9 mouse cellular contexts compared by ENCODE assay signal in the genomic region with DNA sequence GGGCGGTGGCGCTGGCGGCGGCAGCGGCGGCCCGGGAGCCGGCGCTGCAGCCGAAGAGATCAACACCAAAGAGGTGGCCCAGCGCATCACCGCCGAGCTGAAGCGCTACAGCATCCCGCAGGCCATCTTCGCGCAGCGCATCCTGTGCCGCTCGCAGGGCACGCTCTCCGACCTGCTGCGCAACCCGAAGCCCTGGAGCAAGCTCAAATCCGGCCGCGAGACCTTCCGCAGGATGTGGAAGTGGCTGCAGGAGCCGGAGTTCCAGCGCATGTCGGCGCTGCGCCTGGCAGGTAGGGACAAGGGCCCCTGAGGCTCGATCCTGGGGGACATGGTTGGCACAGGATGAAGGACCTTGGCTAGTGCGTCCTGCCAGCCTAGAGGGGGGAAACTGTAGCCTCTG. TPM values are rescaled to one million over a fixed set of nuclear protein-coding genes. Genes with fewer than 3 reads are reported as not detected.
DNase-seq lines count a peak whose midpoint lies in the region; ATAC-seq and TF ChIP-seq lines count a peak whose summit lies in the region.
"Had no signal": no experiment of that assay in that cellular context is flagged by ENCODE, and none has a peak within 500 bp of the region (broad histone marks: within the 10 kb centered on the region; RNA-seq: fewer than 3 reads in every experiment).

No protein-coding gene starts in this region.

- H3K4me1 ChIP-seq in kidney, postnatal 0 days (replicated peaks; ENCODE audit: insufficient read depth, low read length), result peaks cover 19% of the 10 kb centered on the region
- H3K4me1 ChIP-seq in forebrain, embryonic 12.5 days, result peaks cover 29% of the 10 kb centered on the region
- H3K4me1 ChIP-seq in limb, embryonic 12.5 days (replicated peaks), result peaks cover 30% of the 10 kb centered on the region
- 0 out of 2 replicates have a peak, but pooled peaks cover 9% of the 10 kb centered on the region for H3K4me1 ChIP-seq in neural tube, embryonic 14.5 days (ENCODE audit: control insufficient read depth, insufficient read depth, low read length)

- intact Hi-C loops in left cerebral cortex, postnatal 10 days (cut with DNase I), result no loop called here

- H3K9ac ChIP-seq in kidney, postnatal 0 days (ENCODE audit: low read depth, low read length), result no peak overlapping the region
- H3K9ac ChIP-seq in forebrain, embryonic 12.5 days, result peak overlapping the region; percentile 17; the same call in 1 of the 2 replicates
- H3K9ac ChIP-seq in limb, embryonic 12.5 days (replicated peaks), result no peak overlapping the region
- H3K9ac ChIP-seq in neural tube, embryonic 14.5 days (replicated peaks; ENCODE audit: low read depth, low read length), result no peak overlapping the region

- H3K4me2 ChIP-seq in kidney, postnatal 0 days (ENCODE audit: low read length), result peak overlapping the region; percentile 62
- H3K4me2 ChIP-seq in forebrain, embryonic 12.5 days, result peak overlapping the region; percentile 65
- H3K4me2 ChIP-seq in limb, embryonic 12.5 days, result peak overlapping the region; percentile 80
- H3K4me2 ChIP-seq in neural tube, embryonic 14.5 days (ENCODE audit: low read depth, low read length), result no peak overlapping the region; the same call in 1 of the 2 replicates

- H3K4me3 ChIP-seq in kidney, postnatal 0 days (replicated peaks; ENCODE audit: low read depth, low read length), result peak overlapping the region; percentile 33
- peak overlapping the region; percentile 42 for H3K4me3 ChIP-seq in forebrain, embryonic 12.5 days (replicated peaks)
- H3K4me3 ChIP-seq in limb, embryonic 12.5 days (replicated peaks), result peak overlapping the region; percentile 47
- peak overlapping the region; percentile 32 for H3K4me3 ChIP-seq in neural tube, embryonic 14.5 days (ENCODE audit: low read depth, low read length)

- no peak for DNase-seq in kidney, postnatal 0 days (ENCODE audit: low spot score)
- no peak for DNase-seq in kidney, adult 9 months
- DNase-seq in left cerebral cortex, postnatal 10 days (ENCODE audit: extremely low spot score in 1 of 2, low spot score in 2 of 2), result no peak
- DNase-seq in right cerebral cortex, adult 18-20 months, result no peak
- no peak for DNase-seq in left cerebral cortex, adult 8-10 months (ENCODE audit: low spot score in 2 of 2)

- H3K9me3 ChIP-seq in kidney, postnatal 0 days (replicated peaks; ENCODE audit: low read length), result no peaks in the 10 kb centered on the region
- H3K9me3 ChIP-seq in forebrain, embryonic 12.5 days, result no peaks in the 10 kb centered on the region
- H3K9me3 ChIP-seq in limb, embryonic 12.5 days, result no peaks in the 10 kb centered on the region
- no peaks in the 10 kb centered on the region for H3K9me3 ChIP-seq in neural tube, embryonic 14.5 days (ENCODE audit: control insufficient read depth, low read length)

- no peak for ATAC-seq in kidney, postnatal 0 days (replicated peaks; ENCODE audit: low FRiP score, low read depth)
- no peak for ATAC-seq in forebrain, embryonic 12.5 days (ENCODE audit: low FRiP score)
- ATAC-seq in limb, embryonic 12.5 days (ENCODE audit: insufficient number of reproducible peaks, insufficient read depth, low FRiP score, low TSS enrichment, low read depth), result no peak
- ATAC-seq in neural tube, embryonic 14.5 days (ENCODE audit: low read depth), result no peak

- no peak overlapping the region for H3K27ac ChIP-seq in kidney, postnatal 0 days
- no peak overlapping the region for H3K27ac ChIP-seq in forebrain, embryonic 12.5 days
- no peak overlapping the region for H3K27ac ChIP-seq in limb, embryonic 12.5 days
- no peak overlapping the region for H3K27ac ChIP-seq in neural tube, embryonic 14.5 days (ENCODE audit: low read depth, low read length)

- H3K27me3 ChIP-seq in kidney, postnatal 0 days (ENCODE audit: insufficient read depth, low read length), result peaks cover 98% of the 10 kb centered on the region
- peaks cover 100% of the 10 kb centered on the region for H3K27me3 ChIP-seq in forebrain, embryonic 12.5 days
- peaks cover 100% of the 10 kb centered on the region for H3K27me3 ChIP-seq in limb, embryonic 12.5 days
- H3K27me3 ChIP-seq in neural tube, embryonic 14.5 days (ENCODE audit: control insufficient read depth, insufficient read depth, low read length), result peaks cover 85% of the 10 kb centered on the region

- no peak for TF ChIP-seq CTCF in kidney, postnatal 0 days (IDR thresholded peaks at IDR 0.05; ENCODE audit: low read depth)

- no peaks in the 10 kb centered on the region for H3K36me3 ChIP-seq in kidney, postnatal 0 days (ENCODE audit: insufficient read depth, low read length)
- no peaks in the 10 kb centered on the region for H3K36me3 ChIP-seq in forebrain, embryonic 12.5 days (replicated peaks)
- no peaks in the 10 kb centered on the region for H3K36me3 ChIP-seq in limb, embryonic 12.5 days
- no peaks in the 10 kb centered on the region for H3K36me3 ChIP-seq in neural tube, embryonic 14.5 days (ENCODE audit: control insufficient read depth, insufficient read depth, low read length)

- WGBS in kidney, postnatal 0 days, result under 1% methylated on average over 35 of the region's 35 CpGs
- WGBS in forebrain, embryonic 12.5 days, result under 1% methylated on average over 35 of the region's 35 CpGs
- WGBS in limb, embryonic 12.5 days, result under 1% methylated on average over 35 of the region's 35 CpGs
- under 1% methylated on average over 28 of the region's 35 CpGs for WGBS in neural tube, embryonic 14.5 days

RNA-seq across cellular contexts. Expression of a gene that starts 1.3 kb away (rescaled TPM):
- not detected in 2 replicates for polyA plus RNA-seq in kidney, postnatal 0 days (2015; fragmentation: Nextera tagmentation; extraction: Ambion mirVana)
- 0.68 and 0.83 TPM in 2 replicates for polyA plus RNA-seq in forebrain, embryonic 12.5 days (2016; fragmentation: Nextera tagmentation; extraction: Ambion mirVana)
- polyA plus RNA-seq in limb, embryonic 12.5 days (2016; fragmentation: Nextera tagmentation; extraction: Ambion mirVana), result not detected in 2 replicates
- 1.4 and 1.5 TPM in 2 replicates for polyA plus RNA-seq in neural tube, embryonic 14.5 days (2014; fragmentation: Nextera tagmentation; extraction: Ambion mirVana)
- total RNA-seq in left cerebral cortex, postnatal 10 days (2021), result not detected
- total RNA-seq in left cerebral cortex, adult 8-10 months (2022), result not detected
- total RNA-seq: liver, adult 2 months had no signal
- polyA plus RNA-seq: liver, adult 2 months had no signal

RNA-seq across cellular contexts. Expression of a gene that starts 43.0 kb away (rescaled TPM):
- polyA plus RNA-seq in kidney, postnatal 0 days (2015; fragmentation: Nextera tagmentation; extraction: Ambion mirVana), result 0.09 and 0.16 TPM in 2 replicates
- 0.46 and 0.64 TPM in 2 replicates for polyA plus RNA-seq in forebrain, embryonic 12.5 days (2016; fragmentation: Nextera tagmentation; extraction: Ambion mirVana)
- 0.29 and 0.50 TPM in 2 replicates for polyA plus RNA-seq in limb, embryonic 12.5 days (2016; fragmentation: Nextera tagmentation; extraction: Ambion mirVana)
- polyA plus RNA-seq in neural tube, embryonic 14.5 days (2014; fragmentation: Nextera tagmentation; extraction: Ambion mirVana), result 0.79 and 1.5 TPM in 2 replicates
- total RNA-seq in left cerebral cortex, postnatal 10 days (2021), result under 1 TPM; 0.14 to 0.49 TPM
- under 1 TPM in 3 of 4 experiments, not detected in 1; 0.08 to 0.21 (median 0.18) TPM for total RNA-seq in left cerebral cortex, adult 8-10 months (2022)
- total RNA-seq: liver, adult 2 months had no signal
- polyA plus RNA-seq: liver, adult 2 months had no signal
